Mouse (Mus musculus) gonadal fat pad, adult 2 months (tissue): ENCODE data around the gene 1700067K01Rik. TPM values are rescaled to one million over a fixed set of nuclear protein-coding genes. Genes with fewer than 3 reads are reported as not detected.

ENCODE experiments used
- DNase-seq: peaks from one replicate; pipeline ENCODE4 v3.0.0-alpha.2; 2012; ENCODE audit warnings: low read depth
- polyA plus RNA-seq: library from polyadenylated mRNA; depleted of rRNA; stranded (reverse); fragments of >200 nt; gene quantifications from 2 replicates; pipeline ENCODE4 v1.2.3, GENCODE M21; 2012; rRNA removed

Gene 1700067K01Rik
- 0.28 TPM in 2 replicates for polyA plus RNA-seq

DNA sequence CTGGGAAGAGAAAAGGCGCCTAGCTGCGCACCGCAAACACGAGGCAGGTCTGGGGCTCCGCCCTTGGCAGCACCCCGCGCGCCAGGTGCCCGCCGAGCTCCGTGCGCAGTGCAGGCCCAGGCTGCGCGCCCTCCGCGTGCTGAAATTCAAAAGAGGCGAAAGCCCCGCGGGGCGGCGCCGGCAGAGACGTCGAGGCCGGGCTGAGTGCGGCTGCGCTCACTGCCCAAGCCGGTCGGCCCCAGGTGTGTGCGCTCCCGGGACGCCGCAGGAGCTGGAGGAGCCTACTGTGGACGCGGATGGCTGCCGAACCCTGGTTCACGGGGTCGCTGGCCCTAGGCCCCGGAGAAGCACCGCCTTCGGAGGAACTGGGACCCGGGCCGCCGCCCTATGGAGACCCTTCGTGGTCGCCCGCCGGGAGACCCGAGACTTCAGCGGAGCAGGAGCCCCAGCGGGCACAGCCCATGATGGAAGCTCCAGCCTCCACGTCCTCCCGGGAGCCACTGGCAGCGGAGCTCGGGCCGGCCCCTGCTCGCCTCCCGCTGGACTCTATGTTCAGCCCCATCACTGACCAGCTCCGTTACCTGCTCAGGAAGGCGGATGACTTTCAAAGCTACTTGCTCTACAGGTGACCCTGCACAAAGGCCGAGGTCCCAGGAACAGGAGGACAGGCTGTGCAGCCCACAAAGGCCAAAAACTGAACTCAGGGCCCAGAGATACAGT lies at the start of gene 1700067K01Rik:
Gene 1700067K01Rik, plus strand, starts transcription at position 222 of the 720 bp plus-strand sequence.
- DNase-seq: no peak

DNA sequence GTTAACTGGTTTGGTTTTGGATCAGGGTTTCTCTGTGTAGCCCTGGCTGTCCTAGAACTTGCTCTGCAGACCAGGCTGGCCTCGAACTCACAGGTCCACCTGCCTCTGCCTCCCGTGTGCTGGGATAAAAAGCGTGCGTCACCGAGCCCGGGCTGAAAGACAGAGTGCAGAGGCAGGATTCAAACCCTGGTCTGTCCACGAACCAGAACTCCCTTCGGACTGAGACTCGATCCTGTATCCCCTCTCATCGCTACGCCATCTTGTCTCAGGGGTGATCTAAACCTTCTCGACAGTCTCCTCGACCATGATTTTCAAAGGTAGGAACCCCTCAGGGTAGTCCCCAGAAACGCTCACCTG lies 46.6 kb upstream of the 1700067K01Rik start:
- DNase-seq: no peak

DNA sequence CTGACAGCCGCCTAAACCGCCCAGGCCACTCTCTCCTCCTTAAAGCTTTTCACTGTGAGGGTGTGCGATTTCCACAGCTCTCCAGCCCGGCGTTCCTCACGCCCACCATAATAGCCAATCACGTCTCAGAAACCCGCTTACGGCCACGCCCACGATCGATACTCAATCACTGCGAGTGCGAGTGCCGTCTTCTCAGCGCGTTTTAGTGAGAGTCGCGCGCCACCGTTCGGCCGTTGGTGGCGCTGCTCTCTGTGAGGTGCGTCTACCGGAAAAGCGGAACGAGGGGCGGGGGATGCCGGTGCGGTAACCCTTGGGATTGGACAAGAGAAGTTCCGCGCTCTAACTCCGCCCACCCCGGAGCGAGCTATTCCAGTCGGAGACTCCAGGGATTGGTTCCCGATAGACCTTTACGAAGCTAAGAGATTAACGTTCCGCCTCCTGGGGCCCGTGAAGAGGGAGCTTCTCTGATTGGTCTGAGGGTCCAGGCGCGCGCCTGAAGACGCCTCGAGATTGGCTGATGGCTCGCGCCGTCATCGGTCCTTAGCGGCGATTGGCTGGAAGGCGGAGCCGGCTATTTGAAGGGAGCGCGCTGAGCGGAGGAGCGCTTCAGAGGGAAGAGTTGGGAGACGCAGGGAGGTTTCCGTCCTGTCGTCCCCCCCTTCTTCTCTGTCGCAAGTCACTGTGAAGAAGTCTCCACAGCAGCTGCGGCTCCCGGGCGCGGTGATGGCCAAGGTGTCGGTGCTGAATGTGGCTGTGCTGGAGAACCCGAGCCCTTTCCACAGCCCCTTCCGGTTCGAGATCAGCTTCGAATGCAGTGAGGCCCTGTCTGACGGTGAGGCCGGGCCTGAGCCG lies 46.0 kb upstream of the 1700067K01Rik start, which contains the start of the genes Gm10644 and Asf1b:
Gene Gm10644, minus strand, starts transcription at position 100 of the 852 bp plus-strand sequence.
Gene Asf1b, plus strand, starts transcription at position 402 of the 852 bp plus-strand sequence.
- DNase-seq: peak; percentile 95

DNA sequence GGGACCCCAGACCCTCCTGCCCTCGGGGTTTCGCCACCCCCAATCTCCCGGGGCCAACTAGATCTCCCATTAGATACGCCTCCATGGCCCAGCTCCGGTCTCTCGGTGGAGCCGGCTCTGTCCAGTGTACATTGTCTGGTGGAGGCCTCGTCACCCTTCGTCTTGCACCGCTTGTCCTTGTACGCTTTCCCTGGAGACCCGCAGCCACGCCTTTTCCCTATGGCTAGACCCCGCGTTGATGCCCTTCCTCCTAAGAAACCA lies 45.4 kb upstream of the 1700067K01Rik start:
- DNase-seq: no peak

DNA sequence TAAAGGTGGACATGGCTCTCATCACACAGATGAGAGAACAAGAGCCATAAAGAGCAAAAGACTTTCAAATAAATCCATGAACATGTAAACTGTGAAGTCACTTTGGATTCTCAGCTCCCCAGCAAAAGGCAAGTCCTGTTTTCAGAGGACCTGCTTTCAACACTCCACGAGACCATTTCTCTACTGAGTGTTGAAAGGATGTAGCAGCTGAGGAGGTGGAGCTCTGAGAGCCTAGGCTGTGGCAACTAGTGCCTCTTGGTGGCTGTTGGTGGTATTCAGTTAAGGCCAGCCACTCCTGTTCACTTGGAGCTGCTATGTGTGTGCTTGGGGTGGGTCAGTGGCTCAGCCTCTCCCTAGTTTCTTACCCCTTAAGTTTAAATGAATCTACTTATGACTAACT lies 44.5 kb upstream of the 1700067K01Rik start:
- no peak for DNase-seq

DNA sequence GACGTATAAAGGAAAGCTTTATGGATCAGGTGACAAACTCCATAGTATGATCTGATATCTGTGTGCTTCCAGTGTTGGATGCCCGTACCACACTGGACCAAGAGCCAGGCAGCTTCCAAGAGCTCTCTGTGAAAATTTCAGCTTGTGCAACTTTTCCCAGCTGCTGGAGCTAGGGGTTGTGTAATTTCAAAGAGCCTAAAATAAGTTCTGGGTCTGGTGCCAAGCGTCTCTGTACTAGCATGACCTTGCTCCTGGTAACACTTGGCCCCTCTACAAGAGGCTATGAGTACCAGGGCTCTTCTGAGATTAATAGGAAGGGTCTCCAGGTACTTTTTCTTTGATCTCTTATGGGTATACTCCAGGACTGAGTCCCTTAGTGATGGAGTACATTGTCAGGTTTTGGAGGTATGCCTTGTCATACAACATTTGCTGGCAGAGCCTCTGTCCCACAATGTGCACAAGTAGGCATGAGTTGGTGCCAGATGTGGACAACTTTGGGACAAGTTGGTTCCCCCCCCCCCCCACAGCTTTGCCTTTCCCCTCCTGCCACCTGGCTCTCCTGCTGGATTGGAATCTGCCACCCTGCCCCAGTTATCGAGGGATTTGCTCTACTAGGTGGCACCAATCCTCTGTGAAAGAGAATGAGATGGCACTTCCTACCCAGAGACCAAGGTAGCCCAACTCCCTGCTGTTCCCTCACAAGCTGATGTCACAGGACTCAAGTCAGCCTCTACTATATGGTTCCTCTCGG lies 37.1 kb upstream of the 1700067K01Rik start:
- DNase-seq: peak; percentile 61

DNA sequence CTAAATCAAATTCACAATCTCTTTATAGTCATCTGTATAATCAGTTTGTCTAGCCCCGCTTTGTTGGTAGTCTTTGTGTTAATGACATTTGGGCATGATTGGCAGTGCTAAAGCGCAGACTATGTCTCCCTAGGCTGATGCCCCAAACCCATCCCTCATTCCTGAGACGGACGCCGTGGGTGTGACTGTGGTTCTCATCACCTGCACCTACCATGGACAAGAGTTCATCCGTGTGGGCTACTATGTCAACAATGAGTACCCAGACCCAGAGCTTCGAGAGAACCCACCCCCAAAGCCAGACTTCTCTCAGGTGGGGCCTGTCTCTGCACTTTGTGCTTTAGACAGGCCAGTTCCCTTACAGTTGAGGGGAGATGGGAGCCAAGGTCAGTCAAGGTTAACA lies 33.6 kb upstream of the 1700067K01Rik start:
- DNase-seq: no peak

DNA sequence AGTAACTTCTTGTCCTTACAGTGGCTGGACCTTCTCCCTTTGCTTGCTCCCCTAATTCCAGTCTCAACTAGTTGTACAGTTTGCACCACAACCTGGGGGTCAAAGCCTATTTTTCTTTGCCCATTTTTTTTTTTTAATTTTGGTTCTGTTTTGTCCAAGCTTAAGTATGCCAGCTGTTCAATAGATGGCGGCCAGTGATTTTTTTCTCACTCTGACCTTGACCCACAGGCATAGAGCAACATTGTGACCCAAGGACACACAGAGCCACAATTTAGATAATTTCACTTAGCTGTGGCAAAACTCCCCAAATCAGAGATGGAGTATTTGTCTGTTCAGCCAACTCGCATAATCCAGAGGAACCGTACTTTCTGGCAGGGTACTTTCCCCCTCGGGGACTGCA lies 30.2 kb upstream of the 1700067K01Rik start:
- no peak for DNase-seq

DNA sequence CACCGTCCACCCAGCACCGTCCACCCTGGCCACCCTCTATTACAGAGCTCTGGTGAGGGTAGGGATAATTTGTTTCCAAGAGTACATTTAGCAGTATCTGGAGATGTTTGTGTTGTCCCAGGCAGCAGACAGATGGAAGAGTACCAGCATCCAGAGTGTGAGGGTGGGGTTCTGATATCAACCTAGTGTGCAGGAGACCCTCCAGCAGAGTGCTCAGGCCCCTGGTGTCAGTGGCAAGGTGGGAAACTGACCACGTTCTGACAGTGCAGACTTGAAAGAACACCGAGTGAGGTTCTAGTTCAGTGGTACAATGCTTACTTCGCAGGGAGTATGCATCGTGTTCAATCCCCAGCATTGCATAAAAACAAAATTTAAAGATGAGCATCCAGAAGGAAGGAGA lies 29.6 kb upstream of the 1700067K01Rik start:
- no peak for DNase-seq

DNA sequence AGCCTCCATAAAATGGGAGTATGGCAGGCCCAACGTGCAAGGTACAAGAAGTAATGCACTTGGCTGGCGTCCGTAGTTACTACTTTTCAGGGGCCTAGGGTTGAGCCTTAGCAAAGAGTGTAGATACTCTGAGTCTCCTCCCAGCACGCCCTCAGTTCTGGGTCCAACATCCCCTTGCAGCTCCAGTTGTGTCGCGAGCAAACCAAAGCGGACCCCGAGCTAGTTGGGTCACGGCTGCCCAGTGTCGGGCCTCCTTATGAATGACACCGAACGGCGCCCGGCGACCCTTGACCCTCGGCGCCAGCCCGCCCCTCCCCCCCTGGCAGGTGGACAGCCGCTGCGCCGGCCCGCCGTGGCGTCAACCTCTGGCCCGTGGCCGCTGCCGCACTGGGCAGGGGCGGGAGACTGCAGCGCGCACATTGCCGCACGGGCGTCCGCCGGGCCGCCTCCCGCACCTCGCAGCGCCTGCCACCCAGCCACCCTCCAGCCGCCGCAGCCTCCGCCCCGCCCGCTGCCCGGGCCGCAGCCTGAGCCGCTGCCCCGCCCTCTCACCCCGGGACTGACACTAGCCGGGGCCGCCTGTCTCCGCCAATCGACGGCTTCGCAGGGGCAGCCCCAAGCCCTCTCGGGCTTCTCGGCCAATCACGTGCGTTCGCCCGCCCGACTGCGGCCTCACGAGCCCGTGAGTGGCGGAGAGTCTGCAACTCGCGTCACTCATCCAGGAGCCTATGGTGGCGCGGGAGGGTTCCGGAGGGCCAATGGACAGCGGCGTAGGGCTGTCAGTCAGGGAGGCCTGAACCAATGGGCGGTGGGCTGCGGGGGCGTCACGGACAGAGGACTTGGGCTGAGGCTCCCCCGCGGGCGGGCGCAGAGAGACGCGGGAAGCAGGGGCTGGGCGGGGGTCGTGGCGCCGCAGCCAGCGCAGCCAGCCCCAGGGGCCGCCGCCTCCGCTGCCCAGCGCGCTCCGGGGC lies 28.9 kb upstream of the 1700067K01Rik start, which contains the start of gene Prkaca:
Gene Prkaca, plus strand, starts transcription at position 844 of the 971 bp plus-strand sequence.
- DNase-seq: peak; percentile 91

DNA sequence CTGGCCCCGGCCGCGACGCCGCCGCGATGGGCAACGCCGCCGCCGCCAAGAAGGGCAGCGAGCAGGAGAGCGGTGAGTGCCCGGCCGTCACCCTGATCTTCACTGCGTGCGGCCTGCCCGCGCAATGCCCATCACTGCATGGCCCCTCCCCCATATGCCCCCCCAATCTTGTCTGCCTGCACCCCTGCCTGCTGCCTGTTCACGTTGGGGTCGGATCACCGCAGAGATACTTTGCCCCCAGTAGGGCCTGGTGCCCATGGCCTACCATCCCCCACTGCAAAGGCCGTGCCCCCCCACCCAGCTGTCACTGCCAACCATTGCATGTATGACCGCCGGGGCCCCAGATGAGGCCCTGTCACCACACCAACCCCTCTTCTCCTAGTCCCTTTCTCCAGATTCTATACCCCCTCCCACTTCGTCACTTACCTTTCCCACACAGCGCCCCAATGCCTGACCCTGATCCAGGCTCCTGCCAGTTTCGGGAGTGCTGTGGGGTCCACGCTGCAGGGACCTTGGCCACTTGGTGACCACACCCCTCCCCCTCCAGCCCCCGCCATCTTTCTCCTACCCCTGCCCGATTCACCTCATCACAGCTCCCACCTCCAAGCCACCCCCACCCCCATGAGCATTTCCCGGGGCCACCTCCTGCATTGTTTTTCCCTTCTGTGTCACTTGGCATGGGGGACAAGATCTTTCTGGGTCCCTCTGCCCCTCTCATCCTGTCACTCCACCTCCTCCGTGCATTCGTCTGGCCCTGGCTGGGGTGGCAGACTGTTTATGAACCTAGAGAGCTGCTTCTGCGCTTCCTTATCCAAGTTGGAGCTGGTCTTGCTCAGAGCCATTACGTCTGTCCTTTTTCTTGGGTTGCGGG lies 27.9 kb upstream of the 1700067K01Rik start:
- DNase-seq: no peak

DNA sequence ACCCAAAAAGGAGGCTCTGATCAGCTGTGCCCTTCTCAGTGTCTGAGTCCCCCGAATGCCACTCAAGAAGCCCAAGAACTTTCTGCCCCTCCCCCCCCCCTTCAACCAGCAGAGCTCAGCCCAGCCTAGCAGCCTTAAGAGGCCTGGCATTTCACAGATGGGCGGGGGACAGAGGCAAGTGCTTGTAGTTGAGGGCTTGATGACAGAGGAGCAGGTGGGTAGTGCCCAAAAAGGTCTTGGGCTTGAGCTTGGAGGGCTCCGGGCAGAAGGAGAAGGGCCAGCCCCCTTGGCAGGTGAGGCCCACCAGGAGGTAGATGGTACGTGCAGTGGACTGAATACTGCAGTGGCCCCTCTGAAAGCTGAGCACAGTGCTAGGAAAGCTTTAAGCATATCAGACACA lies 26.8 kb upstream of the 1700067K01Rik start:
- no peak for DNase-seq

DNA sequence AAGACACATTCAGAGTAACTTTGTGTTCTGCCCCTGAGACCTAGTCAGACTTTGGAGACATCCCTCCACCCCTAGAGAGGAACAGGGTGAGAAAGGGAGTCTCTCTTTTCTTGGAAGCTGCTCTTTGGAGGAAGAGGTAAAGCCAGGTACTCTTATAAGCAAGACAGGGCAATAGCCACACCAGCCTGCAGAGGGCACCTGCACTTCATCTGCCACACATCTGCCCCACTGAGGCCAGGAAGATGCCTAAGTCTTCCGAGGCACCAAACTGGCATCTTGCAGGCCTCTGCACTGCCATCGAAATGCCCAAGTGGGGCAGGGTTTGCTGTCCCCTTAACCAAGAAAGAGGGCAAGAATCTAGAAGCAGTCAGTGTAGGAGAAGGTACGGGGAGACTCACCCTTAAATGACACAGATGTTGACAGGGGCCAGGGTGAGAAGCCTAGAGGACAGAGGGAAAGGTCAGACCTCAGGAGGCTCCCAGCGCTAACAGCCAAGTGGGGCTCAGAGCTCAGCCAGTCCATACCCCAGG lies 25.1 kb upstream of the 1700067K01Rik start:
- DNase-seq: no peak

DNA sequence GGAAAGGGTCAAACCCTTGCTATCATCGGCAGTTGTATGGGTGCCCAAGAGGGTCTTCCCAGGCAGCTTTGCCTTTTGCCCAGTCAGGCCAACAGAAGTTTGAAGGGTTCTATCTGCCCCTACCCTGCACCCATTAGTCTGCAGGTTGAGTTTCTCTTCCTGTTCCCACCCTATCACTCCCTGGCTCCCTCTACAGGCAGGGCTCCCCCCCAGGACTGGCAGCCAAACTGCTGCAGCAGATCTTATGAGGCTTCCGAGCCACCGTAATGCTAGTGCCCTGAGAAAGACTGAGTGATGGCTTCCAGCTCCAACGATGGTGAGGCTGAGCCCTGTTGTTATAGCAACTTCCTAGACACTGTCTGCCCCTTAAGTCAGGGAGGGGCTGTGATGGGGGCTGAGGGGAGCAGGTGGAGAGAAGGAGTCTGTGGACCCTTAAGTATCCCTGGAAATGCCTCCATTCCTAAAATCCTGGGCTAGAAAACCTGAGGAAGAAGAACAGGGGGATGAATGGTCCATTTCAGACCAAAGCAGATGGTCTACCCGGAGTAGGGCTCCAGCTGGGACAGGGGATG lies 24.4 kb upstream of the 1700067K01Rik start:
- DNase-seq: no peak

DNA sequence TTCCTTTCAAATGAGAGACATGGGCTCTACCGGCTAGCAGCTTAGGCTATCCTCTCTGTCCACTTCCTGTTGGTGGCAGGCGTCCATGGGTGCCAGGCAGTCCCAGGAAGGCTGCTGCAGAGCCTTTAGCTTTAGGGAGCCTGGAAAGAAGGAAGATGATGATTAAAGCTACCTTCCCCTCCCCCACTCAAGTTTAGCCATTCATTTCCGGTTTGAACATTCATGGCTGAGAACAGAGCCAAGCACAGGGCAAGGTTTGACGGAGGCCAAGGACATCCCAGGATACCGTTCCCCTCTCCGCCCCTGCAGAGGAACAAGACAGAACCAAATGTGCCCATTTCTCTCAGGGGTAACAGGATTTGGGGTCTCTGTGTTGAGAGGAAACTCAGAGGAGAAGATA lies 23.7 kb upstream of the 1700067K01Rik start:
- no peak for DNase-seq

DNA sequence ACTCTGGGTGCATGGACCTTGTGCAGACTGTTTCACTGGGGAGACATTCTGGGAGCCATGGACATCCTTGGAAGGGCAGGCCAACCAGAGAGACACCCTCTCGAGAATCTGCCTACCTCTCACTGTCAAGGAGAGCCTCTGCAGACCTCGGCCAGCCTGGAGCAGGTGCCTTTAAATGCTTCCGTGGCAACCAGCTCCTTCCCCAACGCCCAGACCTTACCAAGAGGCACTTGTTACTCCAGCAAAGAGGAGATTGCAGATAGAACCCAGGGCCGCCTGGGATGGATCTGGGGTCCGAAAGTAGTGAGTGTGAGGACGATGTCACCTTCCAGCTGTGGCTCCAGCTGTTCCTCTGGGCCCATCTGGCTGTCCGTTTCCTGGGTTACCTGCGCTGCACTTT lies 23.1 kb upstream of the 1700067K01Rik start:
- no peak for DNase-seq

DNA sequence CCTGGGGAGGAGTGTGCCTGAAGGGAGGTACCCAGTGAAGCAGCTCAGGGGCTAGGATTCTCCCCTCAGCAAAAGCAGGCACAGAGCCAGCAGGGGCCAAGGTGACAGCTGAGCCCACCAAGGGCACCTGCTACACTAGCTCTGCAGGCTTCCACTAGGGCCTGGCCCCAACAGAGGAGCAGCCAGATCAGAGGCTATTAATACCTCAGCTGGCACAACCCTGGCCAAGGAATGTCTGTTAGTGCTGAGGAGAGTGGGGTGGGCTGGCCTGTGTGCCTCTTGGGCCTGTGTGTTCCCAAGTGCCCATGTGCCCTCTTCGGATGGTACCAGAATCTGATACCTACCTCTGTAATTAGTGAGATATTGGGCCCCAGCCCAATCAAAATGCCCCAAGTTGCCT lies 21.1 kb upstream of the 1700067K01Rik start:
- no peak for DNase-seq

DNA sequence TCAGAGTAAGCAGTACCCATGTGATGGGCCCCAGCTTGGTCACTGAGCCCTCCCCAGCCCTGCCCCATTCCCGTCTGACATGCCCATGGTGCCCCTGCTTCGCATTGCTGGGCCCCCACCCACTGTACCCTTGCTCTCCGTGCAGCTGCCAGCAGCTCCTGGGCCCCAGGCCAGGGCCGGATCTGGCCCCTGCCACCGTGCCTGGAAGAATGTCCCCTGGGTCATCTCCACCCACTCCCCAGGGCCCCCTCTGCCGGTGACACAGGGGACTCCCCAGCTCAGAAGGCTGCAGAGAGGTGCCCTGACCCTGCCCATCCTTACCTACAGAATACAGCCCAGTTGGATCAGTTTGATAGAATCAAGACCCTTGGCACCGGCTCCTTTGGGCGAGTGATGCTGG lies 20.5 kb upstream of the 1700067K01Rik start:
- no peak for DNase-seq

DNA sequence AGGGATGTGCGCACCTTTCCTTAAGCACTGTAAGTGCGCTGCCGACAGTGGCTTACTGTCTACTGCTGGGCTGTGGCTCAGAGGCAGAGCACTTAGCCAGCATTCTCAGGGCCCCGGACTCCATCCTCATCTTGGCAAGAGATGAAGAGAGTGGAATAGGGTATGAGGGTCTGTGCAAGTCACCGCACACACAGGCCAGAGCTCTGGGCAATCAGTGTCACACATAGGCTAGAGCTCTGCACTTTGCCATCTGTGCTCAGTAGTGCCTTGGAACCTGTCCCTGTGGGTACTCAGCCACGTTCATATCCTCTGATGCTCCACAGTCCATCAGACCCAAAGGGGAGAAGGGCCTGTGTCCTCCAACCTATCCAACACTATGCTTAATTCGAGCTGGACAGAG lies 19.8 kb upstream of the 1700067K01Rik start:
- DNase-seq: no peak

DNA sequence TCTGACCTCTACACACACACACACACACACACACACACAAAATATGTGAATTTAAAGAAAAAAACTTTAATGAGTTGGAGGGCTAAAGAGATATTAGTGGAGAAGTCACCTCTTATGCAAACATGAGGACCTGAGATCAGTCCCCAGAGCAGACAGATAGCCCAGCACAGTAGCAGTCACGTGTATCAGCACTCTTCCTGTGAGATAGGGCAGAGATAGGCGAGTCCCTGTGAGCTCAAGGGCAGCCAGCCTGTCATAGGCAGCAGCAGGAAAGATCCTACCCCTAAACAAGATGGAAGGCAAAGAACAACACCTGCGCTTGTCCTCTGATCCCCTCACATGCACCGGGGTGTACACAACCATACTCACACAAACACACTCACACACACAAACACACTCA lies 18.9 kb upstream of the 1700067K01Rik start:
- DNase-seq: no peak
